Mouse (Mus musculus): ENCODE data around the gene Rpl7a. TPM values are rescaled to one million over a fixed set of nuclear protein-coding genes. Genes with fewer than 3 reads are reported as not detected.
"Not testable (repeated sequence)": the region's sequence is repeated elsewhere in the genome, so short reads cannot be mapped to it uniquely, and the experiment has no call there.

Rpl7a gene
- total and polyA plus RNA-seq, 3 experiments, result 1,142 to 3,395 (median 3,077) TPM

DNA sequence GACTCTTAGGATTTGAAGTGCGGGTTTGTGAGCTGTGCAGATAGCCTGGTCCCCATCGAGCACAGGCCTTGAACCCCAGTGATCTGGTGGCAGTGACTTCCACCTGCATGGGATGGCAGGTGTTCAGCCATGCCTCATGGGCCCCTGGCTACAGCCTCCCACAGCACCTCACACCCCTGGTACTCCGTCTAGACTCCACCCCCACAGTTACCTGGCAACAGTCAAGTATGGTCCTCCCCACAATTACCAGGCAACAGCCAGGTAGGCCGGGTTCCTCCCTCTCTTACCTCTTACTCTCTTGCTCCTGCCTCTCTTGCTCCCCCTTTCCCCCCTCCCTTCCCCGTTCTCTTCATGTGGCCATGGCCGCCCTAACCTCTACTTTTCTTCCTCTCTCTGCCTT is 39.9 kb upstream of the Rpl7a start:
- TF ChIP-seq IRF4 (IDR thresholded peaks at IDR 0.05; ENCODE audit: low read depth, low read length) (no peak), NELFE (IDR thresholded peaks at IDR 0.05; ENCODE audit: low read depth, low read length) (no peak), POLR2A (IDR thresholded peaks at IDR 0.05; ENCODE audit: low read depth, low read length) (no peak), USF1 (IDR thresholded peaks at IDR 0.05; ENCODE audit: low read depth, low read length) (no peak), MAX (IDR thresholded peaks at IDR 0.05; ENCODE audit: low read length) (no peak), UBTF (IDR thresholded peaks at IDR 0.05; ENCODE audit: low read depth, low read length) (no peak), CHD1 (IDR thresholded peaks at IDR 0.05; ENCODE audit: low read depth, low read length) (no peak), MXI1 (IDR thresholded peaks at IDR 0.05; ENCODE audit: low read depth, low read length) (no peak), ZKSCAN1 (IDR thresholded peaks at IDR 0.05; ENCODE audit: borderline replicate concordance, low read depth, low read length) (no peak)
- no peaks in the 10 kb centered on the region for H3K4me1 ChIP-seq (ENCODE audit: control insufficient read depth in 1 of 2, insufficient read depth in 2 of 2)
- no peak for DNase-seq (ENCODE audit: extremely low read depth)
- peaks cover 46% of the 10 kb centered on the region for H3K27me3 ChIP-seq (replicated peaks)
- peaks cover 3% of the 10 kb centered on the region for H3K9me3 ChIP-seq (replicated peaks; ENCODE audit: low read length)
- no peak overlapping the region for H3K4me3 ChIP-seq (replicated peaks in 1 of 3; ENCODE audit: low read depth in 2 of 3, low read length in 2 of 3, poor library complexity in 1 of 3)
- H3K36me3 ChIP-seq (replicated peaks in 1 of 2; ENCODE audit: control insufficient read depth in 1 of 2, insufficient read depth in 1 of 2, low read length in 1 of 2), result no peaks in the 10 kb centered on the region
- no peak overlapping the region for H3K27ac ChIP-seq (ENCODE audit: insufficient read depth, low read depth)
- H3K4me2 ChIP-seq (ENCODE audit: insufficient read depth, low read depth, poor library complexity, severe bottlenecking), result no peak overlapping the region
- H3K9ac ChIP-seq (ENCODE audit: insufficient read depth, low read depth), result no peak overlapping the region
- dilution Hi-C loops (cut with MboI; ENCODE audit: extremely low pct_ligation_motif_present, extremely low pct_unique_long_range_greater_than_20kb, low sequenced_read_pairs), result no loop called here
- no peaks in the 10 kb centered on the region for H3K79me2 ChIP-seq (replicated peaks; ENCODE audit: control insufficient read depth, extremely low read depth, insufficient read depth, poor library complexity, severe bottlenecking)
- in situ Hi-C loops (cut with MboI; ENCODE audit: low pct_ligation_motif_present, low pct_unique_long_range_greater_than_20kb, low sequenced_read_pairs), result no loop called here

DNA sequence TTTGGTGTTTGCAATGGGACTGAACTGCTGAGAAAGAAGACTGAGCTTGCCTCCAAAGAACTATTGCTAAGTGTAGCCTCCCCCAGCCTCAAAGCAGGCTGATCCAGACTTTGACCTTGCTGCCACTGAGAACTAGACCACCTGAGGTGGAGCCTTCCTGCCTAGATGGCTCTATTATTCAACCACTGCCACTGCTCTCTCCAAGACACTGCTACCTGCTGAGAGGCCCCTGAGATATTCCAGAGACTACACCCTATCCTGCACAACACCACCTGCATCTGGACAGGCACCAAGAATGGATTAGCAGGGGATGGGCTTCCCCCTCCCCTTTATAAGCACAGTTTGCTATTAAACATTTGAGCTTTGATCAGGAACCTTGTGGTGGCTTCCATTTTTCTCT is 32.0 kb upstream of the Rpl7a start:
- no peak overlapping the region for H3K4me2 ChIP-seq (ENCODE audit: insufficient read depth, low read depth, poor library complexity, severe bottlenecking)
- TF ChIP-seq NELFE (IDR thresholded peaks at IDR 0.05; ENCODE audit: low read depth, low read length) (no peak), GABPA (IDR thresholded peaks at IDR 0.05; ENCODE audit: insufficient replicate concordance, low read depth, low read length) (no peak), ETS1 (conservative IDR thresholded peaks at IDR 0.05; ENCODE audit: low read depth, low read length) (no peak), ZC3H11A (IDR thresholded peaks at IDR 0.05; ENCODE audit: low read depth, low read length) (no peak), EP300 (IDR thresholded peaks at IDR 0.05; ENCODE audit: low read length) (no peak), MAZ (IDR thresholded peaks at IDR 0.05; ENCODE audit: low read depth, low read length) (no peak), TBP (conservative IDR thresholded peaks at IDR 0.05; ENCODE audit: low read depth, low read length) (no peak), RCOR1 (conservative IDR thresholded peaks at IDR 0.05; ENCODE audit: low read depth, low read length) (no peak), JUND (conservative IDR thresholded peaks at IDR 0.05; ENCODE audit: low read depth, low read length) (no peak), JUN (IDR thresholded peaks at IDR 0.05; ENCODE audit: insufficient read depth, low read depth, low read length) (no peak)
- H3K36me3 ChIP-seq (replicated peaks in 1 of 2; ENCODE audit: control insufficient read depth in 1 of 2, insufficient read depth in 1 of 2, low read length in 1 of 2), result no peaks in the 10 kb centered on the region
- H3K79me2 ChIP-seq (replicated peaks; ENCODE audit: control insufficient read depth, extremely low read depth, insufficient read depth, poor library complexity, severe bottlenecking), result no peaks in the 10 kb centered on the region
- in situ Hi-C loops (cut with MboI; ENCODE audit: low pct_ligation_motif_present, low pct_unique_long_range_greater_than_20kb, low sequenced_read_pairs), result no loop called here
- no peak overlapping the region for H3K4me3 ChIP-seq (replicated peaks in 1 of 3; ENCODE audit: low read depth in 2 of 3, low read length in 2 of 3, poor library complexity in 1 of 3)
- H3K9me3 ChIP-seq (replicated peaks; ENCODE audit: low read length), result peaks cover 8% of the 10 kb centered on the region
- dilution Hi-C loops (cut with MboI; ENCODE audit: extremely low pct_ligation_motif_present, extremely low pct_unique_long_range_greater_than_20kb, low sequenced_read_pairs), result no loop called here
- no peaks in the 10 kb centered on the region for H3K4me1 ChIP-seq (ENCODE audit: control insufficient read depth in 1 of 2, insufficient read depth in 2 of 2)
- H3K27ac ChIP-seq (ENCODE audit: insufficient read depth, low read depth), result no peak overlapping the region
- H3K27me3 ChIP-seq (replicated peaks), result no peaks in the 10 kb centered on the region
- DNase-seq (ENCODE audit: extremely low read depth), result no peak
- no peak overlapping the region for H3K9ac ChIP-seq (ENCODE audit: insufficient read depth, low read depth)

DNA sequence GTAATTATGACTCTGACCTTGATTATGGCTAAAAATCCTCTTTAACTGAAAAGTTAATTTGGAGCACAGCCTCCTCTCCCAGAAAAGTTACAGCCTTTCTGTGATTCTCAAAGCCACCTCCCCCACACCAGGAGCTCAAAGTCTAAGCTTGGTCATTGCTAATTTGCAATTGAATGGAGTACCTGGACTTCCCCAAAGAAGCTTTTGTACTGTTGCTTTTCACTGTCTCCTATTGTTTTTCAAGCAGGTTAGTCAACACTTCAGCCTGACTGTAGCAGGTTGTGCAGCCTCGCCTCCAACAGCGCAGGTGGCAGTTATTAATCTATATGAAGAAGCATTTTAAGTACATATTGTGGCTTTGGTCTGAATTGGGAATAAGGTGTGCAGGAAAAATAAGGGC is 25.0 kb upstream of the Rpl7a start:
- H3K4me1 ChIP-seq (ENCODE audit: control insufficient read depth in 1 of 2, insufficient read depth in 2 of 2); H3K4me2 ChIP-seq (ENCODE audit: insufficient read depth, low read depth, poor library complexity, severe bottlenecking); H3K9me3 ChIP-seq (replicated peaks; ENCODE audit: low read length); H3K79me2 ChIP-seq (replicated peaks; ENCODE audit: control insufficient read depth, extremely low read depth, insufficient read depth, poor library complexity, severe bottlenecking); H3K27ac ChIP-seq (ENCODE audit: insufficient read depth, low read depth); H3K4me3 ChIP-seq (replicated peaks in 1 of 3; ENCODE audit: low read depth in 2 of 3, low read length in 2 of 3, poor library complexity in 1 of 3); dilution Hi-C loops (cut with MboI; ENCODE audit: extremely low pct_ligation_motif_present, extremely low pct_unique_long_range_greater_than_20kb, low sequenced_read_pairs); H3K27me3 ChIP-seq (replicated peaks); in situ Hi-C loops (cut with MboI; ENCODE audit: low pct_ligation_motif_present, low pct_unique_long_range_greater_than_20kb, low sequenced_read_pairs); H3K9ac ChIP-seq (ENCODE audit: insufficient read depth, low read depth); DNase-seq (ENCODE audit: extremely low read depth): not testable (repeated sequence)
- H3K36me3 ChIP-seq (replicated peaks in 1 of 2; ENCODE audit: control insufficient read depth in 1 of 2, insufficient read depth in 1 of 2, low read length in 1 of 2), result peaks cover 15 to 23% of the 10 kb centered on the region in 2 experiments

DNA sequence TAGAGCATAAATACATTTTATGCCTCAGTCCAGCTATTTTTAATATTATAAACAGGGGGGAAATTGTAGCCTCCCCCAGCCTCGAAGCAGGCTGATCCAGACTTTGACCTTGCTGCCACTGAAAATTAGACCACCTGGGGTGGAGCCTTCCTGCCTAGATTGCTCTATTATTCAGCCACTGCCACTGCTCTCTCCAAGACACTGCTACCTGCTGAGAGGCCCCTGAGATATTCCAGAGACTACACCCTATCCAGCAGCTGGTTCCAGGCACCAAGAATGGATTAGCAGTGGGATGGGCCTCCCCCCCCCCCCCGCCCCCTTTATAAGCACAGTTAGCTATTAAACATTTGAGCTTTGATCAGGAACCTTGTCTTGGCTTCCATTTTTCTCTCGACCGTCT is 24.4 kb upstream of the Rpl7a start:
- H3K27ac ChIP-seq (ENCODE audit: insufficient read depth, low read depth); H3K27me3 ChIP-seq (replicated peaks); H3K79me2 ChIP-seq (replicated peaks; ENCODE audit: control insufficient read depth, extremely low read depth, insufficient read depth, poor library complexity, severe bottlenecking); H3K4me3 ChIP-seq (replicated peaks in 1 of 3; ENCODE audit: low read depth in 2 of 3, low read length in 2 of 3, poor library complexity in 1 of 3); H3K9ac ChIP-seq (ENCODE audit: insufficient read depth, low read depth); H3K4me1 ChIP-seq (ENCODE audit: control insufficient read depth in 1 of 2, insufficient read depth in 2 of 2); H3K4me2 ChIP-seq (ENCODE audit: insufficient read depth, low read depth, poor library complexity, severe bottlenecking); DNase-seq (ENCODE audit: extremely low read depth); dilution Hi-C loops (cut with MboI; ENCODE audit: extremely low pct_ligation_motif_present, extremely low pct_unique_long_range_greater_than_20kb, low sequenced_read_pairs); in situ Hi-C loops (cut with MboI; ENCODE audit: low pct_ligation_motif_present, low pct_unique_long_range_greater_than_20kb, low sequenced_read_pairs); H3K9me3 ChIP-seq (replicated peaks; ENCODE audit: low read length): not testable (repeated sequence)
- H3K36me3 ChIP-seq (replicated peaks in 1 of 2; ENCODE audit: control insufficient read depth in 1 of 2, insufficient read depth in 1 of 2, low read length in 1 of 2), result peaks cover 21 to 29% of the 10 kb centered on the region in 2 experiments
